Mouse (Mus musculus) stomach, postnatal 0 days (tissue): Measurements from ENCODE around the gene Zfp592. TPM values are rescaled to one million over a fixed set of nuclear protein-coding genes. Genes with fewer than 3 reads are reported as not detected.

Experiments used
- ATAC-seq: fragments of 200-750 bp; cut with Nextera tagmentation; 2 replicates; pipeline ENCODE4 v1.8.0; 2017; ENCODE audit not compliant: low FRiP score, low TSS enrichment
- DNase-seq: peaks from one replicate; pipeline ENCODE4 v3.0.0-alpha.2; 2016; ENCODE audit warnings: low spot score
- H3K27ac ChIP-seq: fragments of 300-500 bp; sonication (generic); replicated peaks from 2 replicates; pipeline ENCODE4 v1.5.1; 2014; ENCODE audit warnings: mild to moderate bottlenecking, control low read depth
- H3K27me3 ChIP-seq: fragments of 300-500 bp; sonication (generic); 2 replicates; pipeline ENCODE4 v1.6.1; 2014; ENCODE audit warnings: low read length; ENCODE audit not compliant: control insufficient read depth, insufficient read depth
- H3K36me3 ChIP-seq: fragments of 300-500 bp; sonication (generic); 2 replicates; pipeline ENCODE4 v1.6.1; 2014; ENCODE audit warnings: low read length, mixed read lengths; ENCODE audit not compliant: control insufficient read depth, insufficient read depth
- H3K4me1 ChIP-seq: fragments of 300-500 bp; sonication (generic); replicated peaks from 2 replicates; pipeline ENCODE4 v1.6.1; 2014; ENCODE audit warnings: antibody characterized with exemption; ENCODE audit not compliant: control insufficient read depth, insufficient read depth
- H3K4me2 ChIP-seq: fragments of 300-500 bp; sonication (generic); replicated peaks from 2 replicates; pipeline ENCODE4 v1.6.1; 2014; ENCODE audit warnings: low read depth, mild to moderate bottlenecking, control low read depth, moderate library complexity
- H3K4me3 ChIP-seq: fragments of 300-500 bp; sonication (generic); 2 replicates; pipeline ENCODE4 v1.5.1; 2014; ENCODE audit warnings: low read depth, low read length, control low read depth
- H3K9ac ChIP-seq: fragments of 300-500 bp; sonication (generic); 2 replicates; pipeline ENCODE4 v1.6.1; 2014; ENCODE audit warnings: mild to moderate bottlenecking, low read length, control low read depth, mixed read lengths
- H3K9me3 ChIP-seq: fragments of 300-500 bp; sonication (generic); 2 replicates; pipeline ENCODE4 v1.6.1; 2016; ENCODE audit warnings: low read length; ENCODE audit not compliant: control insufficient read depth
- CTCF ChIP-seq: IDR thresholded peaks from 2 replicates; pipeline ENCODE4 v1.5.1; 2016; ENCODE audit warnings: antibody characterized with exemption, low read depth, mild to moderate bottlenecking, moderate library complexity
- EP300 ChIP-seq: optimal IDR thresholded peaks from 2 replicates; pipeline ENCODE3; 2016; ENCODE audit warnings: antibody characterized with exemption
- WGBS: fragments of 180-500 bp; shearing (Covaris S2); extraction: QIAGEN DNeasy Blood & Tissue Kit; methylation state at CpG from one replicate; pipeline ENCODE4 v1.1.7; 2014; 5-methylcytosine and 5-hydroxymethylcytosine counted together
- polyA plus RNA-seq: library from polyadenylated mRNA; unstranded; fragments of >200 nt; fragmentation: Nextera tagmentation; extraction: Ambion mirVana; gene quantifications from 2 replicates; pipeline ENCODE4 v1.2.1, GENCODE M21; 2015

Gene Zfp592
- polyA plus RNA-seq, 1 experiment from 2014 or later: 3.0 TPM

GRCm38 (mm10) chr7:81075732-81076131 lies 82.3 kb downstream of the Zfp592 start:
- WGBS: 84% methylated on average over 5 of the region's 5 CpGs
- no peaks in the 10 kb centered on the region for H3K36me3 ChIP-seq
- H3K4me2 ChIP-seq: no peak overlapping the region
- DNase-seq (no peak), ATAC-seq (no peak)
- TF ChIP-seq EP300 (no peak), CTCF (no peak)
- no peaks in the 10 kb centered on the region for H3K9me3 ChIP-seq
- H3K27ac ChIP-seq: peak overlapping the region; percentile 58
- H3K4me3 ChIP-seq: no peak overlapping the region
- H3K4me1 ChIP-seq: peaks cover 2% of the 10 kb centered on the region; the same call in 1 of the 2 replicates
- no peak overlapping the region for H3K9ac ChIP-seq
- no peaks in the 10 kb centered on the region for H3K27me3 ChIP-seq

- no peak overlapping the region for H3K9ac ChIP-seq
- TF ChIP-seq EP300: no peak
- no peak for TF ChIP-seq CTCF
These were observed 83.5 kb downstream of the Zfp592 start for GRCm38 (mm10) chr7:81077009-81077408.

GRCm38 (mm10) chr7:81078740-81079139 lies 85.3 kb downstream of the Zfp592 start:
- TF ChIP-seq CTCF (no peak), EP300 (no peak)
- WGBS: 85% methylated on average over 6 of the region's 6 CpGs
- H3K4me3 ChIP-seq: no peak overlapping the region
- H3K27ac ChIP-seq: no peak overlapping the region
- no peaks in the 10 kb centered on the region for H3K36me3 ChIP-seq
- no peaks in the 10 kb centered on the region for H3K9me3 ChIP-seq
- DNase-seq (no peak), ATAC-seq (no peak)
- H3K9ac ChIP-seq: no peak overlapping the region
- no peak overlapping the region for H3K4me2 ChIP-seq
- H3K27me3 ChIP-seq: no peaks in the 10 kb centered on the region
- no peaks in the 10 kb centered on the region for H3K4me1 ChIP-seq

More at GRCm38 (mm10) chr7:81077009-81077408, 83.5 kb downstream of the Zfp592 start:
- H3K27me3 ChIP-seq: no peaks in the 10 kb centered on the region
- H3K36me3 ChIP-seq: no peaks in the 10 kb centered on the region
- H3K9me3 ChIP-seq: no peaks in the 10 kb centered on the region
- H3K27ac ChIP-seq: no peak overlapping the region
- no peak overlapping the region for H3K4me2 ChIP-seq
- DNase-seq (no peak), ATAC-seq (no peak)
- no peak overlapping the region for H3K4me3 ChIP-seq
- 62% methylated on average over 6 of the region's 6 CpGs for whole genome bisulfite sequencing
- H3K4me1 ChIP-seq: peaks cover 2% of the 10 kb centered on the region; the same call in 1 of the 2 replicates

GRCm38 (mm10) chr7:81093420-81093965 lies 100.0 kb downstream of the Zfp592 start:
- H3K4me3 ChIP-seq: no peak overlapping the region
- no peaks in the 10 kb centered on the region for H3K27me3 ChIP-seq
- H3K4me1 ChIP-seq: no peaks in the 10 kb centered on the region
- no peaks in the 10 kb centered on the region for H3K36me3 ChIP-seq
- no peak for TF ChIP-seq EP300
- TF ChIP-seq CTCF: no peak
- DNase-seq (no peak), ATAC-seq (peak; percentile 32; the same call in 1 of the 2 replicates)
- H3K9me3 ChIP-seq: no peaks in the 10 kb centered on the region
- H3K9ac ChIP-seq: no peak overlapping the region
- no peak overlapping the region for H3K4me2 ChIP-seq
- 39% methylated on average over 18 of the region's 18 CpGs for WGBS
- no peak overlapping the region for H3K27ac ChIP-seq

- no peaks in the 10 kb centered on the region for H3K27me3 ChIP-seq
- 72% methylated on average over 6 of the region's 6 CpGs for WGBS
These were observed 100.8 kb downstream of the Zfp592 start for GRCm38 (mm10) chr7:81094104-81094757.

More at GRCm38 (mm10) chr7:81094104-81094757, 100.8 kb downstream of the Zfp592 start:
- DNase-seq: no peak
- H3K4me1 ChIP-seq: no peaks in the 10 kb centered on the region
- ATAC-seq: peak; percentile 26; the same call in 1 of the 2 replicates
- no peak overlapping the region for H3K4me2 ChIP-seq
- H3K36me3 ChIP-seq: no peaks in the 10 kb centered on the region
- H3K9me3 ChIP-seq: no peaks in the 10 kb centered on the region
- TF ChIP-seq CTCF (no peak), EP300 (no peak)
- H3K27ac ChIP-seq: no peak overlapping the region
- H3K9ac ChIP-seq: no peak overlapping the region
- H3K4me3 ChIP-seq: no peak overlapping the region

Other genes with a start within 250 kb of the Zfp592 start
- 52.8 and 58.0 TPM in 2 replicates for gene Iqgap1, start 167.7 kb upstream of the Zfp592 start, polyA plus RNA-seq
- 0.63 and 0.76 TPM in 2 replicates for gene Zscan2, start 132.8 kb upstream of the Zfp592 start, polyA plus RNA-seq
- 16.8 and 16.9 TPM in 2 replicates for gene Wdr73, start 92.4 kb upstream of the Zfp592 start, polyA plus RNA-seq
- 1.9 and 3.3 TPM in 2 replicates for gene Nmb, start 88.6 kb upstream of the Zfp592 start, polyA plus RNA-seq
- 167 and 168 TPM in 2 replicates for gene Sec11a, start 45.9 kb upstream of the Zfp592 start, polyA plus RNA-seq
- gene Alpk3, start 63.9 kb downstream of the Zfp592 start, polyA plus RNA-seq: 0.11 and 0.15 TPM in 2 replicates
- gene Slc28a1, start 121.1 kb downstream of the Zfp592 start, polyA plus RNA-seq: not detected in 2 replicates
- gene Pde8a, start 219.9 kb downstream of the Zfp592 start, polyA plus RNA-seq: 4.9 and 5.0 TPM in 2 replicates